Mouse (Mus musculus) induced T-regulatory cell, adult 2 months (primary cell): ENCODE measurements around the gene Ifnl2.
A peak's percentile ranks its signal among the peaks of the same experiment; 100 is the strongest.

Experiments
- DNase-seq: peaks from one replicate; pipeline ENCODE4 v3.0.0-alpha.2; 2012; ENCODE audit warnings: low read depth

Ifnl2 gene

DNA sequence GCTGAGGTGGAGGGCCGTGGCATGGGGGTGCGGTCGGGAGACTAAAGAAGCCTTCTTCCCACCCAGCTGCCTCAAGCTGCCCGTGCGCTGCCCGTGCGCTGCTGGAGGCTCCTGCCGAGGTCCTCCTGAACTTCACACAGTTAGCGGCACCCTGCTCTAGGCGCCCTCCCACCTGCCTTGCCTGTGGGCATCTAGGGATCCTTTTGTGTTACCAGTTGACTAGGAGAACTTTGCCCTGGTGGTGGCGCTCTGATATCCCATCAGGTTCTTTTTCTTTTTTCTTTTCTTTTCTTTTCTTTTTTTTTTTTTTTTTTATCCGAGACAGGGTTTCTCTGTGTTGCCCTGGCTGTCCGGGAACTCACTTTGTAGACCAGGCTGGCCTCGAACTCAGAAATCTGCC is 19.4 kb downstream of the Ifnl2 start:
- peak; percentile 23 for DNase-seq

DNA sequence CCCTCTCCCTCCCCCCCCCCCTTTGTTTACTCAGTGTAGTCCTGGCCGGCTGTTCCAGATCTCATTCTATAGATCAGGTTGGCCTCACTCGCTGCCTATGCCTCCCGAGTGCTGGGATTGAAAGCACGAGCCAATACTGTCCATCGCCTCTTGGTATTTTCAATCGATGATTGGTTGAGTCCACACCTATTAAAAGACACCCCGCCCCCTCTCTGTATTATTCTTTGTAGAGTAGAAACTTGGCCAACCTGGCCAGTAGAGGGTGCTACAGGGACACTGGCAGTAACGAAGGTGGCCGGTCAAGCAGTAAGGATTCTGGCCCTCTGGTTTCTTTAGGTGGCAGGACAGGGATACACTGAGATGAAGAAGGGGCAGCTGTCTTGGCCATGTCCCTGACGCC is 19.8 kb downstream of the Ifnl2 start:
- DNase-seq = peak; percentile 81

DNA sequence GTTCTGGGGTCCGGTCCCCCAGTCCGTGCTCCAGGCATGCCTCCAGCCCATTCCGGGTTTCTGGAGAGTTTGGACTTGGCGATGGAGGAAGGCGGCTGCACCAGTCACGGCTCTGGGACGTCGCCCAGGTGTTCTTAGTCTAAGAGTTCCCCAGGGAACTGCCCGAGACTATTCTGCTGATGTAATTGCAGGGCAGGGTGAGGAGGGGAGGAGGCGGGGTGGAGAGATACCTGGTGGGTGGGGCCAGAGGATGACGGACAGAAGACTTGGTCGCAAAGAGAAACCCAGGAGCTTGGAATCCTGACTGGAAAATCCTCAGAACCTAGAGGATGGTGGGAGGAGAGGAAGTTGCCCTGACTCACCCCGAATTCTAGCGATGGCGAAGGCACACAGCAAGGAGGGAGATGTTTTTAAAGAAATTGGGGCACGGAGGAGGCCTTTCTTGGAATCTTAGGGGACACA is 22.2 kb downstream of the Ifnl2 start:
- DNase-seq = no peak

DNA sequence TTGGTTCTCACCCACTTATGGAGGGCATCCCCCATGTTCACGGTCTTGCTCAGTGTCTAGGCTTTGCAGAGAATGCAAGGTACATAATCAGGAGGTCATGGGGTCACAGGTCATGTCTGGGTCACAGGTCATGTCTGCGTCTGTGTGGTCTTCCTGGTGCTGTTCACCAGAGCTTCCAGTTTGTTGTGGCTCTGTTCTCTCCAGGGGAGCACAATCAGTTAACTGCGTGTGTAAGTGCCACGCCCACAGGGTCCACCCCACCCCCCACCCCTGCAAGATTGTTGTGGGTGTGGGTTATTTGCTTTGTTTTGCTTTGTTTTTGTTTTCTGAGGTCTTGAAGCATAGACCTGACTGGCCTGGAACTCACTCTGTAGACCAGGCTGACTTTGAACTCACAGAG is 26.1 kb downstream of the Ifnl2 start:
- no peak for DNase-seq

DNA sequence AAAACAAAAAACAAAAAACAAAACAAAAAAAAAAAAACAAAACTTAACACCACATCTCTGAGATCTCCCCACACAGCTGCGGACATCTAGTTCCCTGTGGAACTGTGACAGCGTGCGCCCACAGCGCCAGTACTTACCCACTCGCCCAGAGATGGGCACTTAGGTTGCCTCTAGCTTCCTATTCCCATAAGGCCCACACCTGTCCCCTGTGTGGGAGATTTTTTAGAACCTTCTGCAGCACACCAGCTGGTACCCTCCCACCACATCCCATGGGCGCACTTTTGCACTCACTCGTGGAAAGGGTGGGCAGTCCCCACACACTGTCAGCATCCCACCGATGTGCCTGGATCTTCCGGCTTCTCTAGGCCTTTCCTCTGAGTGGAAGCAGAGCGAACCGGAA is 27.4 kb downstream of the Ifnl2 start:
- no peak for DNase-seq

DNA sequence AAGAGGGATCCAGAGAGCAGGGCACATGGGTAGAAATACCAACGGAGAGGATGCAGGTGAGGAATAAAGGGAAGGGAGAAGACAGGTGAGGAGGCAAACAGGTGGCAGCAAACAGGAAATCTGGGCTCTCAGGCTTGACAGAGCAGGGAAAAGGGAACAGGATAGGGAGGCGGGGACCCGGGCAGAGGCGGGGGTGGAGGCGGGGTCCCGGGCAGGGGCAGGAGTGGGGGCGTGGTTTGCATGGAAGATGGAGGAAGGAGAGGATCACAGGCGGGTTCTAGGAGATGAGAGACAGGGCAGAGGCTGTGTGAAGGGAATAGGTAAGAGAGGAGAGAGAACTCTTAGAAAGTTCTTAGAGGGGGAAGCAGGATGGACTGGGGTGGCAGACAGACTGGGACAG is 31.4 kb downstream of the Ifnl2 start:
- no peak for DNase-seq

DNA sequence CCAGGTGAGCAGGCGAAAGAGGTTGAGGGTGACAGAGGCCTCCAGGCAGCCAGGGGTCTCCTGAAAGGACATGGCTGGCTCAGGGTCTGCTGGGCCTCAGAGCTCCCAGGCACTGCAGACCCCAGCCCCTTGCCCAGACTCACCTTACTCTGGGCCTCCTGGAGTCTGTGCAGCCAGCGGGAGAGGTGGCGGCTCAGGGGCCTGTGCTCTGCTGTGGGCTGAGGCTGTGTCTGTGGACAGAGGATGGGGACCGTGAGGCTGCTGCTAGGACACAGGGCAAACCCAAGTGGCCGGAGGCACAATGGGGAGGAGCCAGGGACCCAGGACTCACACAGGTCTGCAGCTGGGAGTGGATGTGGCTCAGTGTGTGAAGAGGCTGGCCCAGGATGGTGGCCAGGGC is 32.9 kb downstream of the Ifnl2 start:
- no peak for DNase-seq

DNA sequence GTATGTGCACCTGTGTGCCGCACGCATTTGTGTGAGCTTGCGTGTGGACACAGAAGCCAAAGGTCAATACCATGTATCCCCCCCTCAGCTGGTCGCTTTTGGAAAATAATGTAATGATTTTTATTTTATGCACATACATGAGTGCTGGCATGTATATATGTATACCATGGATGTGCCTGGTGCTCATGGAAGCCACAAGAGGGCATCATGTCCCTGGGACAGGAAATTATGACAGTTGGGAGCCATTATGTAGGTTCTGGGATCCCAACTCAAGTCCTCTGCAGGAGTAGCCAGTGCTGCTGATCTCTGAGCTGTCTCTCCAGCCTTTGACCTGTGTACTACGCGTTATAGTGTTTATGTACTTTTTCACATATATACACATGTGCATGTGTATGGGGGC is 34.1 kb downstream of the Ifnl2 start:
- no peak for DNase-seq

DNA sequence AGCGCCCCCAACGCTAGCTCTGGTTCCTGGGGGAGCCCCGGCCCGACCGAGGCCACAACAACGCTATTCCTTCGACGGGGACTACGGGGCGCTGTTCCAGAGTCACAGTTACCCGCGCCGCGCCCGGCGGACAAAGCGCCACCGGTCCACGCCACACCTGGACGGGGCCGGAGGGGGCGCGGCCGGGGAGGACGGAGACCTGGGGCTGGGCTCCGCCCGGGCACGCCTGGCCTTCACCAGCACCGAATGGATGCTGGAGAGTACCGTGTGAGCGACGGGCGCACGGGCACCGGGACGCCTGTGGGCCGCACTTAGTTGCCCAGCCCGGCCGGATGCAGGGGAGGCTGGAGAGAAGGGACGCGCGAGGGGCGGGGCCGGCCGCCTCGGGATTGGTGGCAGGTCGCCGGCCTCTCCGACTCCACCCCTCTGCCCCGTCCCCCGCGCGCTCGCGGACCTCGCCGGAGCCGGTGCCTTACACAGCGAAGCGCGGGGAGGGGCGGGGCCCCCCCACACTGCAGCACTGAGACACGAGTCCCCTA is 43.0 kb downstream of the Ifnl2 start:
- DNase-seq = peak; percentile 64

DNA sequence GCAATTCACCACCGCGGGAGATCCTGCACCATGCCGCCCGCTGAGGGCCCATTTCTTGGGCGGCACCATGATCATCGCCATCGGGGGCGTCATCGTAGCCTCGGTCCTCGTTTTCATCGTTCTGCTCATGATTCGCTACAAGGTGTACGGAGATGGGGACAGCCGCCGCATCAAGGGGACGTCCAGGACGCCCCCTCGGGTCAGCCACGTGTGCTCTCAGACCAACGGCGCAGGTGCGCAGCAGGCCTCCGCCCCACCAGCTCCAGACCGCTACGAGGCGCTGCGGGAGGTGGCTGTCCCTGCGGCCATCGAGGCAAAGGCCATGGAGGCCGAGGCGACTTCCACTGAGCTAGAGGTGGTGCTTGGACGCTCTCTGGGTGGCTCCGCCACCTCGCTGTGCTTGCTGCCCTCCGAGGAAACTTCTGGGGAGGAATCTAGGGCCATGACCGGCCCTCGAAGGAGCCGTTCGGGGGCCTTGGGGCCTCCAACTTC is 43.5 kb downstream of the Ifnl2 start:
- no peak for DNase-seq

DNA sequence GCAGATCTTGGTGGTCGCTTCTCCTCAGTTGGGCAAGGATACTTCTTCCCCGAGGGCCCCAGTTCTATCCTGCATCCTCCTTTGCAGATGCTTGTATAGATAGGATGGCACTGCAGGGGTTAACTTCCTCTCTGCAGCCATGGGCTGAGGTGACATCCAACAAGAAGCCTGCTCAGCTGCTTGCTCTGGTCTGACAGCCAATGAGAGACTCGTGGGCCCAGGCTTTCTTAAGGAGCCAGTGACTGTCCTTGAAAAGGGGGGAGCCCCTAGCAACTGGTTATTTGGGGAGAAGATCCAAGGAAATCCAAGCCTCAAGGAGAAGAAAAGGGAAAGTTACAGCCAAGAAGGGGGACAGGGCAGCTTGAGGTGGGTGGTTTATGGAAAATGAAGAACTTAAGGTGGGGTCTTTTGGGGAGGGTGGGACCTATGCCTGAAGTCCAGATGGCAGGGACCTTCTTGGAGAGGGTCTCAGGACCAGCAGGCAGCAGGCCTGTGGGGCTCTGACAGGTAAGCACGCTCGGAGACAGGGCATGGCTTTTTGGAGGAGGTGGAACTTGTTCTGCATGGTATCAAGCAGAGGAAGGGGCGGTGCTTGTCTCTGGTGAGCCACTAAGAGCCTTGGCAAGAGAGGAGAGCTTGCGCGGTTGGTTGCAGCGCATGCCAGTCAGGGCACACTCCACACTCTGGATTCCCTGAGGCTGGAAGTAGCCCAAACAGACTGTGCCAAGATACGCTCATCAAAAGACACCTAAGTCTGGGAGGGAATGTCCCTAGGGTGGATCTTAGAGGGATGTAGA is 45.6 kb downstream of the Ifnl2 start:
- no peak for DNase-seq

DNA sequence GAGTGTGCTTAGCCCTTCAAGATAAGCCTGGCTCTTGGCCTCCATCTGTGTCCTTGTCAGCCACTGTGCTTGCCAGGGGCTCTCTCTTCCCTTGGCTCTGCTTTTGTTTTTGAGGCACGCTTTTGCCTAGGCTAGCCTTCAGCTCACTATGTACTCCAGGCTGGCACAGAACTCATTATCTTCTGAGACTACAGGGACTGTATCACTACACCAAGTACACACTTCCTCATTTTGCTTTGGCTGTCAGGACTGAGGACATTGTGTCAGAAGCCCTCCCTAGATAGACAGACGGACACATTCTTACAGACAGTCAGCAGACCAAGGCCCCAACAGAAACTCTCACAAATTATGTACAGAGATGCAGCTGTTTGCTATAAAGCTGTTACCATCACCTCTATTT is 47.5 kb downstream of the Ifnl2 start:
- DNase-seq = no peak

DNA sequence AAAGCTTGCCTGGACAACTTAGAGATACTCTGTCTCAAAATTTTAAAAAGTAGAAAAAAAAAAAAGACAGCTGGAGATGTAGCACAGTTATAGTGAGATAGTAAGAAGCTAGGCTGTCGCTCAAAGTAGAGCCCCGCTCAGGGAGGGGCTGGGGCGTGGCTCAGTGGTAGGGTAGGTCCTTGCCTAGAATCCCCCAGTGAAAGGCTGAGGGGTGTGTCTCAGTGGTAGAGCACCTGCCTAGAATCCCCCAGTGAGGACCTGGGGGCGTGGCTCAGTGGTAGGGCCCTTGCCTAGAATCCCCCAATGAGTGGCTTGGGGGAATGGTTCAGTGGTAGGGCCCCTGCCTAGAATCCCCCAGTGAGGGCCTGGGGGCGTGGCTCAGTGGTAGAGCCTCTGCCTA is 49.9 kb downstream of the Ifnl2 start:
- no peak for DNase-seq
